Mouse (Mus musculus): ENCODE results near the gene Gm20917.
"Not testable (repeated sequence)": the region's sequence is repeated elsewhere in the genome, so short reads cannot be mapped to it uniquely, and the experiment has no call there.

Gm20917 gene

DNA sequence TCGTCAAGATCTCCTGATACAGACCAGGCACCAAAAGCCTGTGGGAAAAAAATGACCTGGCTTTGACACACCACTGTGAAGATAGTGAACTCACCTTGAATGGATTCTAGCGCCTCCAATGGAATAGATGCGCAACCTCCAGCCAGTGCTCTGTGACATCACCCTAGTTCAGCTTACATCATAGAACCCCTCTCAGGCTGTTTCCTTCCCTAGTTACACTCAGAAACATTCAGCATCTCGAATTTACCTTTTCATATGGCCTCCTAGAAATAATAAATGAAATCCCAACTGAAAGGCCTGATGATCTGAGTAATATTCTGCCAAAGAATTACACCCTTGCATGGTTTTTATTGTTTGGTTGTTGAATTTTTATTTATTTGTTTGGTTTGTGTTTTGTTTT lies at the start of gene Gm20917:
Gene Gm20917, minus strand, starts transcription at position 101 of the 400 bp plus-strand sequence.
- not testable (repeated sequence) for DNase-seq (ENCODE audit: low read depth in 2 of 2, low spot score in 2 of 2)
